Mouse (Mus musculus): ENCODE measurements at regions not wholly inside any gene's neighbourhood (a gene's known extent, or its start where the extent isn't known, plus 50 kb on each side); places are given as distances from the start of the nearest gene placed in this dataset.

DNA sequence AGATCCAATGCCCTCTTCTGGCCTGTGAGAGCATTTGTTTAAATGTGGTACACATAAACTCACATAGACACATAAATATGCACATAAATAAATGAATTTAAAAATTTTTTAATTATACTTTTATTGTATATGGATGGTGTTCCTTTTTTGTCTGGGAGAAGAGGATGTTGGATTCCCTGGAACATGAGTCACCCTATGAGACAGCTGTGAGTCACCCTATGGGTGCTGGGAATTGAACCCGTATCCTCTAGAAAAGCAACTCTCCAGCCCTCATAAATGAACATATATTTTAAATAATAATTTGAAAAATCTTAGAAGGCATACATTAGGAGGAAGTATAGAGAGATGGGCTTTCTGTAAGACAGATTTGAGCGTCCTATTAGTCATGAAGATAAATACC is 76.1 kb upstream of the Dynlt3 start:
- Histone ChIP-seq H3K27ac (no peak overlapping the region), H3K4me3 (no peak overlapping the region), H3K4me1 (no peaks in the 10 kb centered on the region), H3K27me3 (no peaks in the 10 kb centered on the region), H3K9ac (no peak overlapping the region), H3K4me2 (replicated peaks) (no peak overlapping the region), H3K9me3 (replicated peaks) (no peaks in the 10 kb centered on the region), H3K36me3 (no peaks in the 10 kb centered on the region)
- WGBS = 96% methylated on average over 2 of the region's 2 CpGs
- no peak for ATAC-seq (ENCODE audit: low FRiP score)

DNA sequence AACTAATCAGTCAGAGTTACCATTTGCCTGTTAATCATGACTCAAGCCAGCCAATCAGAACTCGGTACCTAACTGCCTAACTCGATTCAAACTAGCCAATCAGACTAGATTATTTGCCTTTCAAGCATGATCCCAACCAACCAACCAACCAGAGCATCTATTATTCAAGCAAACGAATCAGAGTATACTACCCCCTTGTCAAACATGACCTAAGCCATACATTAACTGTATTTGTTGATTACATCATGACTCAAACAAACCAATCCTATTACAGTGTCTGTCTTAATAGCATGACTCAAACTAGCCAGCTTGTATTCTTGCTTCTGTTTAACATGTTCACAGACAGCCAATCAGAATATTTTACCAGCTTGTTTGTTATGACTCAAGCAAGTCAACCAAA is 79.7 kb upstream of the Dynlt3 start:
- no peak overlapping the region for H3K27ac ChIP-seq
- H3K9ac ChIP-seq = no peak overlapping the region
- no peaks in the 10 kb centered on the region for H3K36me3 ChIP-seq
- no peaks in the 10 kb centered on the region for H3K9me3 ChIP-seq (replicated peaks)
- no peak overlapping the region for H3K4me2 ChIP-seq (replicated peaks)
- WGBS = 77% methylated on average over 3 of the region's 3 CpGs
- H3K4me1 ChIP-seq = no peaks in the 10 kb centered on the region
- no peak overlapping the region for H3K4me3 ChIP-seq
- ATAC-seq (ENCODE audit: low FRiP score) = no peak
- H3K27me3 ChIP-seq = no peaks in the 10 kb centered on the region

DNA sequence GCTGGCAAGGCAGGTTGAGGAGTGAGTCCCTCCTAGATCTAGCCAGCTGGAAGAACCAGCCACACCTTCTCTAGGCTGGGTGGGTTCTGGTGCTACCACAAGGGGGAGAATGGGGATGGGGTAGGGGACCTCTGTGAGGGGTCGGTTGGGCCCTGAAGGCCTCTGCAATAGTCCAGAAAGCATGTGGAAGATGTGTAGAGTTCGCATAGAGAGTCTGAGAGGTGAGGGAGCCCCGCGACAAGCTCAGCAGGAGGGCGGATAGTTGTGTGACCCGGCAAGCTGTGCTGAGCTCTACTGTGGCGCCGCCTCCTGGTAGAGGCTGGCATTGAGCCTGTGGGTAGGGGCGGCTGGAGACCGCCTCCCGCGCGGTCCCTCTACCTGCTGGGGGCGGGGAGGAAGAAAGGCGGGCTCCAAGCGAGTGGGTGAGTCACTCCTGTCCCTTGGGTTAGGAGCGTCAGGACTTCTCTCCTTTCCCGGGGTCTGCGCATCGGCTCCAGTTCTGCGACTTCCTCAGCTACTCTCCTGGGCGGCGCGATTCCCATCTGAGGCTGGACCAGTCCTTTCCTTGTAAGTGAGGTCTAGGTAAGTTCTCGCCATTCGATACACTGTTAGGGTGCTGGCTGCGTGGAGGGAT is 84.6 kb upstream of the Dynlt3 start:
- peak overlapping the region; percentile 23 for H3K4me3 ChIP-seq
- H3K9ac ChIP-seq = no peak overlapping the region

DNA sequence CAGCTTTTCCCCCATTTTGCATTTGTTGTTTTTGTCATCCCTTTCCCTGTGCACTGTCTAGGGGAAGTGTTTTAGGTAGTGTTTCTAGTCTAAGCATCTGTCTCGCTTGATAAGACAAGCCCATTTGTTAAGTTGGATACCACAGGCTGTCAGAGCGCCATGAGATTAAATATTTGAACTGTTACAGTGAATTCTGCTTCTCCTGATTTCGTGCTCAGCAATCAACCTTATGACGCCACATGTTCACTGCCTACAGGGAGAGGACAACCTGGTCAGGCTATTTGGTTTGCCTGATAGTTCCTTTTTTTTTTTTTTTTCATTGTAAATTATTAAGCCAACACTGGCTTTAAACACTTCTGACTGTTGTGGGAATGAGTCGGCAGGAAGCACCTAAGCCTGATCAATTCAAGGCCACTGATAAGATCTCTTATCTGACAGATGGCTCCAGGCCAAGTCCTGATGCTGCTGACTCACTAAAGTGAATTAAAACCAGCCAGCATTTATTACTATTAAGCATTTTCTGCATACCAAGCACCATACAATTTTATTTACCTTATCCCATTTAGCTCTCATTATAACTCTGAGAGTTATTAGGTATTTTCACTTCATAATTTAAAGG is 90.3 kb upstream of the Dynlt3 start:
- no peak overlapping the region for H3K4me3 ChIP-seq
- no peak for ATAC-seq (ENCODE audit: low FRiP score)
- 71% methylated on average over 5 of the region's 5 CpGs for WGBS
- no peaks in the 10 kb centered on the region for H3K9me3 ChIP-seq (replicated peaks)
- H3K36me3 ChIP-seq = no peaks in the 10 kb centered on the region
- no peak overlapping the region for H3K27ac ChIP-seq
- H3K4me2 ChIP-seq (replicated peaks) = no peak overlapping the region
- no peak overlapping the region for H3K9ac ChIP-seq
- no peaks in the 10 kb centered on the region for H3K4me1 ChIP-seq
- no peaks in the 10 kb centered on the region for H3K27me3 ChIP-seq

More for the DNA sequence above, 84.6 kb upstream of the Dynlt3 start:
- ATAC-seq (ENCODE audit: low FRiP score) = peak; percentile 58; the same call in 1 of the 2 replicates
- Histone ChIP-seq H3K4me1 (no peaks in the 10 kb centered on the region), H3K4me2 (replicated peaks) (peak overlapping the region; percentile 52), H3K36me3 (no peaks in the 10 kb centered on the region), H3K27me3 (no peaks in the 10 kb centered on the region), H3K27ac (no peak overlapping the region), H3K9me3 (replicated peaks) (no peaks in the 10 kb centered on the region)
- 19% methylated on average over 18 of the region's 27 CpGs for WGBS

DNA sequence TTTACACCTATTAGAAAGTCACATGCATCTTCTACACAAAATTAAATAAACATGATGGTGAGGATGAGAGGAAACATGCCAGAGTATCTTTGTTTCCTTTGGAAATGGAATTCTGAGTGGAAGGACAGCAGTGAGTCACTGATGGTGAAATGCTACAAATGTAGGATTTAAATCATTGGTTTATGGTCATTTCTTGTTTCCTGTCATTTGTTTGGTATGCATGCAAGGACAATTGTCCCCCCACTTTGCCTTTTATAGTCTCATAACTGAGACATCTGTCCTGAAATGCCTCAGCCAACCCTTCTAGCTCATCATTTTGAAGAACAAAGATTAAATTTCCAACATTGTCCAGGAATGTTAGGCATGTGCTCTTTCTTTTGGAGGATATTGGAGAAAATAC is 77.2 kb upstream of the Hypm start:
- Histone ChIP-seq H3K36me3 (no peaks in the 10 kb centered on the region), H3K9ac (no peak overlapping the region), H3K27me3 (no peaks in the 10 kb centered on the region), H3K9me3 (replicated peaks) (no peaks in the 10 kb centered on the region), H3K27ac (no peak overlapping the region), H3K4me3 (no peak overlapping the region), H3K4me1 (no peaks in the 10 kb centered on the region), H3K4me2 (replicated peaks) (no peak overlapping the region)
- ATAC-seq (ENCODE audit: low FRiP score) = no peak

DNA sequence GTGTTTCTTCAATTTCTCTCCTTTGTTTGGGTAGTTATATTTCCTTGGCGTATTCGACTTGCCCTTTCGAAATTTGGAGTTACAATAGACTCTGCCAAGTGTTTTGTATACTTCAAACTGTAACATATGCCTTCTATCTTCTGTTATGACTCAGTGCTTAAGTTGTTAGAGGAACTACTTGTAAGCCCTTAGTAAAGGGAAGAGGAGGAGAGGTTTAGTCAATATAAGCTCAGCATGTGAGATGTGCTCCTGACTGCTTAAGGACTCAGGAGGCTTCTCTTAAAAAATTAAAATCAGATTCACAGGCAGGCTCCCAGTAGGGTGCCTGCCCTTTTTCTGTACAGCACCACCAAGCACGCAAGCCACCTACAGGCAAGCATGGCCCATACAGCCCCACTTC is 69.2 kb upstream of the Hypm start:
- H3K27ac ChIP-seq = no peak overlapping the region
- 79% methylated on average over 4 of the region's 4 CpGs for WGBS
- ATAC-seq (ENCODE audit: low FRiP score) = no peak
- no peaks in the 10 kb centered on the region for H3K4me1 ChIP-seq
- no peak overlapping the region for H3K9ac ChIP-seq
- no peak overlapping the region for H3K4me2 ChIP-seq (replicated peaks)
- no peaks in the 10 kb centered on the region for H3K27me3 ChIP-seq
- H3K4me3 ChIP-seq = no peak overlapping the region
- H3K9me3 ChIP-seq (replicated peaks) = no peaks in the 10 kb centered on the region
- no peaks in the 10 kb centered on the region for H3K36me3 ChIP-seq

DNA sequence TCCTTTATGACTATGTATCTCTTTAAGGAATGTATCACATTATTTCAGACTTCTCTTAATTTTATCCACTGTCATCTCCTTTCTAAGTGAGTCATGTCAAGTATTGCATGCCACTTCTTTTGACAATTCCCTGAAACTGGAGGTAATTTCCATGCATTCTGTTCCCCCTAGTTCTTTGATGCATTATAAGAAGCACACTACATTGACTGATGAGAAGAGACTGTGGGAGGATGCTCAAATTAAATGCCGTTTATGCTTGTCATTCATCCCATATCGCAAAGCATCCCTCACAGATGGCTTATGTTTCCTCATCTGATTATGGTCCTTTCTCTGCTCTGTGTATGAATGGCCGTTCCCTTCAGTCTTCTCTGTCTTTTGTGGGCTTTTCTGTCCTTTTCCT is 57.2 kb upstream of the Hypm start:
- Histone ChIP-seq H3K9ac (no peak overlapping the region), H3K9me3 (replicated peaks) (no peaks in the 10 kb centered on the region), H3K27me3 (no peaks in the 10 kb centered on the region), H3K4me2 (replicated peaks) (no peak overlapping the region), H3K4me1 (no peaks in the 10 kb centered on the region), H3K36me3 (no peaks in the 10 kb centered on the region), H3K27ac (no peak overlapping the region), H3K4me3 (no peak overlapping the region)
- WGBS = 57% methylated on average over 3 of the region's 3 CpGs
- no peak for ATAC-seq (ENCODE audit: low FRiP score)

All from hindbrain, embryonic 12.5 days (tissue).